Mouse (Mus musculus) kidney, postnatal 0 days (tissue): ENCODE data around the gene Frg2f1. TPM values are rescaled to one million over a fixed set of nuclear protein-coding genes. Genes with fewer than 3 reads are reported as not detected.

Source experiments
- ATAC-seq: fragments of 200-750 bp; cut with Nextera tagmentation; replicated peaks from 2 replicates; pipeline ENCODE4 v1.8.0; 2017; ENCODE audit warnings: low read depth, moderate number of reproducible peaks, moderate TSS enrichment, moderate library complexity; ENCODE audit not compliant: low FRiP score
- DNase-seq: peaks from one replicate; pipeline ENCODE4 v3.0.0-alpha.2; 2016; ENCODE audit warnings: low spot score
- H3K27ac ChIP-seq: fragments of 300-500 bp; sonication (generic); 2 replicates; pipeline ENCODE4 v1.5.1; 2014; ENCODE audit warnings: mild to moderate bottlenecking
- H3K27me3 ChIP-seq: fragments of 300-500 bp; sonication (generic); 2 replicates; pipeline ENCODE4 v1.6.1; 2014; ENCODE audit warnings: low read length, mixed read lengths; ENCODE audit not compliant: insufficient read depth
- H3K36me3 ChIP-seq: fragments of 300-500 bp; sonication (generic); 2 replicates; pipeline ENCODE4 v1.6.1; 2014; ENCODE audit warnings: low read length, mixed read lengths; ENCODE audit not compliant: insufficient read depth
- H3K4me1 ChIP-seq: fragments of 300-500 bp; sonication (generic); replicated peaks from 2 replicates; pipeline ENCODE4 v1.6.1; 2014; ENCODE audit warnings: antibody characterized with exemption, low read length, mixed read lengths; ENCODE audit not compliant: insufficient read depth
- H3K4me2 ChIP-seq: fragments of 300-500 bp; sonication (generic); 2 replicates; pipeline ENCODE4 v1.6.1; 2014; ENCODE audit warnings: mild to moderate bottlenecking, low read length, moderate library complexity, mixed read lengths
- H3K4me3 ChIP-seq: fragments of 300-500 bp; sonication (generic); replicated peaks from 2 replicates; pipeline ENCODE4 v1.5.1; 2014; ENCODE audit warnings: low read depth, low read length
- H3K9ac ChIP-seq: fragments of 300-500 bp; sonication (generic); 2 replicates; pipeline ENCODE4 v1.6.1; 2014; ENCODE audit warnings: low read depth, low read length
- H3K9me3 ChIP-seq: fragments of 300-500 bp; sonication (generic); replicated peaks from 2 replicates; pipeline ENCODE4 v1.6.1; 2016; ENCODE audit warnings: low read length, inconsistent platforms, mixed read lengths
- CTCF ChIP-seq: IDR thresholded peaks from 2 replicates; pipeline ENCODE4 v1.5.1; 2016; ENCODE audit warnings: antibody characterized with exemption, low read depth, mild to moderate bottlenecking, moderate library complexity
- WGBS: fragments of 180-500 bp; shearing (Covaris S2); extraction: QIAGEN DNeasy Blood & Tissue Kit; methylation state at CpG from one replicate; pipeline ENCODE4 v1.1.7; 2014; 5-methylcytosine and 5-hydroxymethylcytosine counted together
- polyA plus RNA-seq: library from polyadenylated mRNA; unstranded; fragments of >200 nt; fragmentation: Nextera tagmentation; extraction: Ambion mirVana; gene quantifications from 2 replicates; pipeline ENCODE4 v1.2.1, GENCODE M21; 2015

Frg2f1 gene
- polyA plus RNA-seq, 1 experiment from 2014 or later = 6.3 TPM

DNA sequence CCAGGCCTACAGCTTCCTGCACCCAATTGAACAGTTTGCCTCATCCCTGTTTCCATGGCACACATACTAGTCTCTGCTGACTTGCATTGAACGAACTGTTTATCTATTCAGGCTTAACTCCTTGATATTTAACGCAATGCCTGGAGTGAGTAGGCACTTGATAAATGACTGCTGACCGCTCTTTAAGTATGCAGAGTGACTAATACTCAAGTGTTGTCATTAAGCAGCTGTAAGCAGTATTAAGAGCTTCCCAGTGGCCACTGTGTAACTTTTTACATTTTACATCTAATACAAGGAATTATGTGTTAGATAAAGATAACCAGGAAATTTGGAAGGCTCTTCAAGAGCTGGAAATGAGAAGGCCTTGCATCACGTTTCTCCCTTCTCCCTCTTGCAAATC, 4.2 kb downstream of the Frg2f1 start:
- ATAC-seq (no peak), DNase-seq (no peak)
- H3K4me1 ChIP-seq = 0 out of 2 replicates have a peak, but pooled peaks cover 3% of the 10 kb centered on the region
- H3K27ac ChIP-seq = no peak overlapping the region
- no peak overlapping the region for H3K9ac ChIP-seq
- no peaks in the 10 kb centered on the region for H3K9me3 ChIP-seq
- 62% methylated on average over 4 of the region's 4 CpGs for WGBS
- no peak overlapping the region for H3K4me3 ChIP-seq
- H3K27me3 ChIP-seq = no peaks in the 10 kb centered on the region
- TF ChIP-seq CTCF = no peak
- no peak overlapping the region for H3K4me2 ChIP-seq
- no peaks in the 10 kb centered on the region for H3K36me3 ChIP-seq

- Histone ChIP-seq H3K9ac (no peak overlapping the region), H3K27me3 (no peaks in the 10 kb centered on the region), H3K27ac (no peak overlapping the region), H3K4me2 (no peak overlapping the region), H3K36me3 (no peaks in the 10 kb centered on the region), H3K4me1 (no peaks in the 10 kb centered on the region), H3K4me3 (no peak overlapping the region), H3K9me3 (no peaks in the 10 kb centered on the region)
- WGBS = 71% methylated on average over 2 of the region's 2 CpGs
- DNase-seq (peak; percentile 29), ATAC-seq (no peak)
- peak; percentile 60 for TF ChIP-seq CTCF
Observed at GRCm38 (mm10) chr4:119531813-119532212, 7.5 kb downstream of the Frg2f1 start.

GRCm38 (mm10) chr4:119526329-119526845, 12.9 kb downstream of the Frg2f1 start:
- no peak overlapping the region for H3K4me3 ChIP-seq
- H3K4me1 ChIP-seq = no peaks in the 10 kb centered on the region
- ATAC-seq (no peak), DNase-seq (no peak)
- no peak overlapping the region for H3K27ac ChIP-seq
- H3K9me3 ChIP-seq = no peaks in the 10 kb centered on the region
- no peaks in the 10 kb centered on the region for H3K27me3 ChIP-seq
- no peak overlapping the region for H3K9ac ChIP-seq
- H3K36me3 ChIP-seq = no peaks in the 10 kb centered on the region
- TF ChIP-seq CTCF = no peak
- no peak overlapping the region for H3K4me2 ChIP-seq

DNA sequence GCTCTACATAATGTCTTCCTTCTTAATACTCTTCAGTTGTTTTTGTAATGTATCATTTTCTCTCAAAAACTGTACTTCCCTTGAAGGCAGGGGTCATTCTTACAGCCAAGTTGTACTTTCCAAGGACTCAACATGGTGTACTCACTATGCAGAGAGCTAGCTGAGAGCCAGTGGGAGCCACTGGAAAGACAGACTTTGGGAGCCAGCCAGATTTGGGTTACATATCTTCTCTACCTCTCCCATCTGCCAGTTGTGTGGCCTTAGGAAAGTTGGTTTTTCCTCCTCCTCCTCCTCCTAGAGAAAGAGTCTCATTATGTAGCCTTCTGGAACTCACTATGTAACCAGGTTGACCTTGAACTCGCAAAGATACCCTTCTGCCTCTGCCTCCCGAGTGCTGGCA, 14.9 kb downstream of the Frg2f1 start:
- Histone ChIP-seq H3K27ac (no peak overlapping the region), H3K4me3 (no peak overlapping the region), H3K9ac (no peak overlapping the region), H3K9me3 (no peaks in the 10 kb centered on the region), H3K4me2 (no peak overlapping the region), H3K4me1 (no peaks in the 10 kb centered on the region), H3K36me3 (no peaks in the 10 kb centered on the region), H3K27me3 (no peaks in the 10 kb centered on the region)
- DNase-seq (no peak), ATAC-seq (no peak)
- no peak for TF ChIP-seq CTCF
- 84% methylated on average over 2 of the region's 2 CpGs for WGBS

DNA sequence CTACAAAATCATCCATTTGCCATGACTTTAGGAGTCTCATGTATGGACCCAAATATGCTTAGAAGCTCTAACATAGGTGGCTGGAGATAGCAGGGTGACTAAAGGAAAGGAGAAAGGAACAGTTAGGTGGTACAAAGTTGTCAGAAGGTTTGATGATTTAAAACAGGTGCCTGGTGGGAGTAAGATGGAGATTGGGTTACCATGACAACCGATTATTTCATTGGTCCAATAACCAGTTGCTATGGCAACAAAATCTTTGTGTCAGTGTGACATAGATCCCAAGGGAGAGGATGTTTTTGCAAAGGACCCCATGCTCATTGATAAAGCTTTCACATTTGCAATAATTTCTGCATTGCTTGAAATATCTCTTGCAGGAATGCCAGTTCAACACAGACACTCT, 15.3 kb downstream of the Frg2f1 start:
- H3K9me3 ChIP-seq = no peaks in the 10 kb centered on the region
- H3K27me3 ChIP-seq = no peaks in the 10 kb centered on the region
- WGBS = 73% methylated on average over 1 of the region's 1 CpGs
- H3K4me1 ChIP-seq = no peaks in the 10 kb centered on the region
- no peak for TF ChIP-seq CTCF
- H3K27ac ChIP-seq = no peak overlapping the region
- H3K9ac ChIP-seq = no peak overlapping the region
- no peak overlapping the region for H3K4me3 ChIP-seq
- no peaks in the 10 kb centered on the region for H3K36me3 ChIP-seq
- ATAC-seq = no peak
- no peak for DNase-seq
- no peak overlapping the region for H3K4me2 ChIP-seq

GRCm38 (mm10) chr4:119523575-119523974, 15.8 kb downstream of the Frg2f1 start:
- TF ChIP-seq CTCF = no peak

GRCm38 (mm10) chr4:119512731-119513141, 26.6 kb downstream of the Frg2f1 start:
- Histone ChIP-seq H3K4me3 (no peak overlapping the region), H3K36me3 (no peaks in the 10 kb centered on the region), H3K9ac (no peak overlapping the region), H3K4me1 (no peaks in the 10 kb centered on the region), H3K4me2 (no peak overlapping the region), H3K9me3 (no peaks in the 10 kb centered on the region), H3K27ac (no peak overlapping the region), H3K27me3 (no peaks in the 10 kb centered on the region)
- ATAC-seq (no peak), DNase-seq (no peak)
- TF ChIP-seq CTCF = no peak
- WGBS = 54% methylated on average over 3 of the region's 3 CpGs

More at GRCm38 (mm10) chr4:119523575-119523974, 15.8 kb downstream of the Frg2f1 start:
- Histone ChIP-seq H3K9ac (no peak overlapping the region), H3K36me3 (no peaks in the 10 kb centered on the region), H3K4me2 (no peak overlapping the region), H3K27ac (no peak overlapping the region), H3K4me3 (no peak overlapping the region), H3K4me1 (no peaks in the 10 kb centered on the region), H3K27me3 (no peaks in the 10 kb centered on the region), H3K9me3 (no peaks in the 10 kb centered on the region)
- ATAC-seq (no peak), DNase-seq (no peak)
- WGBS = 85% methylated on average over 4 of the region's 4 CpGs
